Comparison of ENCODE assay signal across 34 mouse cellular contexts in genomic region chr11:82573126-82573525, GRCm38 (mm10).
"Had no signal": no experiment of that assay in that cellular context is flagged by ENCODE, and none has a peak within 500 bp of the region (broad histone marks: within the 10 kb centered on the region; RNA-seq: fewer than 3 reads in every experiment).

No protein-coding gene starts in this region.

- ATAC-seq: hindbrain, embryonic 16.5 days; hindbrain, postnatal 0 days; inflammation-experienced regulatory T-cells, adult 6 months; intestine, embryonic 15.5 days; intestine, embryonic 16.5 days; intestine, postnatal 0 days had no signal

- H3K27me3 ChIP-seq: heart, embryonic 12.5 days; heart, embryonic 15.5 days; intestine, embryonic 15.5 days had no signal

- H3K27ac ChIP-seq: heart, embryonic 10.5 days; heart, embryonic 13.5 days; heart, embryonic 15.5 days; hindbrain, embryonic 10.5 days; hindbrain, embryonic 12.5 days; hindbrain, embryonic 13.5 days; hindbrain, embryonic 14.5 days; hindbrain, embryonic 15.5 days; hindbrain, postnatal 0 days; intestine, embryonic 15.5 days; kidney, embryonic 15.5 days; kidney, postnatal 0 days; layer of hippocampus, adult 2 months had no signal

- H3K4me3 ChIP-seq: heart, embryonic 10.5 days; heart, embryonic 12.5 days; heart, embryonic 13.5 days; heart, embryonic 15.5 days; hindbrain, embryonic 10.5 days; hindbrain, embryonic 12.5 days; hindbrain, embryonic 13.5 days; hindbrain, embryonic 15.5 days; intestine, embryonic 15.5 days; kidney, embryonic 15.5 days; layer of hippocampus, adult 2 months had no signal

- H3K9me3 ChIP-seq: heart, embryonic 10.5 days; heart, embryonic 12.5 days; heart, embryonic 13.5 days; heart, embryonic 15.5 days; hindbrain, embryonic 10.5 days; hindbrain, embryonic 12.5 days; hindbrain, embryonic 13.5 days; hindbrain, embryonic 15.5 days; intestine, embryonic 15.5 days; kidney, embryonic 15.5 days had no signal

- DNase-seq: heart, postnatal 10 days; heart, postnatal 14 days; heart, postnatal 4 days; kidney, adult 11 months; kidney, adult 18-20 months; kidney, adult 2 months; kidney, adult 8-10 months; kidney, adult 9 months; kidney, postnatal 10 days; kidney, postnatal 14 days; kidney, postnatal 25 days; kidney, postnatal 36 days; kidney, postnatal 4 days; layer of hippocampus, adult 9-11 months; layer of hippocampus, postnatal 36 days had no signal

- H3K9ac ChIP-seq: heart, embryonic 12.5 days; heart, embryonic 13.5 days; heart, embryonic 15.5 days; hindbrain, embryonic 12.5 days; hindbrain, embryonic 13.5 days; hindbrain, embryonic 14.5 days; hindbrain, embryonic 15.5 days; intestine, embryonic 15.5 days; kidney, embryonic 15.5 days had no signal

- H3K4me2 ChIP-seq: heart, embryonic 11.5 days; heart, embryonic 12.5 days; heart, embryonic 13.5 days; heart, embryonic 15.5 days; hindbrain, embryonic 12.5 days; hindbrain, embryonic 13.5 days; hindbrain, embryonic 14.5 days; hindbrain, embryonic 15.5 days; intestine, embryonic 15.5 days; kidney, embryonic 15.5 days had no signal

- H3K4me1 ChIP-seq: heart, embryonic 12.5 days; heart, embryonic 13.5 days; heart, embryonic 15.5 days; intestine, embryonic 15.5 days had no signal

- H3K36me3 ChIP-seq: heart, embryonic 10.5 days; heart, embryonic 12.5 days; heart, embryonic 13.5 days; heart, embryonic 15.5 days; hindbrain, embryonic 10.5 days; hindbrain, embryonic 12.5 days; hindbrain, embryonic 13.5 days; hindbrain, embryonic 15.5 days; intestine, embryonic 15.5 days; kidney, embryonic 15.5 days had no signal
